Mouse (Mus musculus) urinary bladder, postnatal 36 days (tissue): ENCODE measurements around the gene Stat1.
A peak's percentile ranks its signal among the peaks of the same experiment; 100 is the strongest.

ENCODE experiments used
- DNase-seq, 2 experiments: peaks; one replicate each; pipeline ENCODE4 v3.0.0; 2022; ENCODE audit warnings: low spot score in 2 of 2, mixed read lengths in 1 of 2

Gene Stat1

GRCm38 (mm10) chr1:52118860-52119591, at the start of gene Stat1:
TSS of gene Stat1 (plus strand) at chr1:52119440.
- peak; percentile 78 to 85 for DNase-seq

- DNase-seq = no peak
These were observed 39.4 kb upstream of the Stat1 start for GRCm38 (mm10) chr1:52079724-52080367.

- DNase-seq = no peak
These were observed 38.9 kb upstream of the Stat1 start for GRCm38 (mm10) chr1:52080375-52080774.

GRCm38 (mm10) chr1:52086236-52086635, 33.0 kb upstream of the Stat1 start:
- no peak for DNase-seq

GRCm38 (mm10) chr1:52087128-52087527, 32.1 kb upstream of the Stat1 start:
- DNase-seq = no peak

GRCm38 (mm10) chr1:52088634-52089033, 30.6 kb upstream of the Stat1 start:
- peak in 1 of 2 experiments; percentile 20 for DNase-seq

GRCm38 (mm10) chr1:52098618-52099232, 20.5 kb upstream of the Stat1 start:
- DNase-seq = no peak

- DNase-seq = no peak
These were observed 18.7 kb upstream of the Stat1 start for GRCm38 (mm10) chr1:52100496-52100895.

- DNase-seq = no peak
These were observed 16.4 kb upstream of the Stat1 start for GRCm38 (mm10) chr1:52102795-52103194.

GRCm38 (mm10) chr1:52107206-52107605, 12.0 kb upstream of the Stat1 start:
- DNase-seq = no peak

- DNase-seq = no peak
These were observed 8.0 kb upstream of the Stat1 start for GRCm38 (mm10) chr1:52111217-52111616.

- no peak for DNase-seq
These were observed 6.9 kb upstream of the Stat1 start for GRCm38 (mm10) chr1:52112301-52112700.

GRCm38 (mm10) chr1:52113067-52113665, 6.1 kb upstream of the Stat1 start:
- peak in 1 of 2 experiments; percentile 12 for DNase-seq

- peak; percentile 97 to 98 for DNase-seq
These were observed 5.6 kb upstream of the Stat1 start for GRCm38 (mm10) chr1:52113666-52114069.

GRCm38 (mm10) chr1:52116441-52116840, 2.8 kb upstream of the Stat1 start:
- no peak for DNase-seq

GRCm38 (mm10) chr1:52117777-52118176, 1.5 kb upstream of the Stat1 start:
- DNase-seq = no peak

- peak in 1 of 2 experiments; percentile 17 for DNase-seq
These were observed 451 bp downstream of the Stat1 start for GRCm38 (mm10) chr1:52119691-52120090.

GRCm38 (mm10) chr1:52120191-52120590, 951 bp downstream of the Stat1 start:
- DNase-seq = no peak

- no peak for DNase-seq
These were observed 1.8 kb downstream of the Stat1 start for GRCm38 (mm10) chr1:52121052-52121451.

GRCm38 (mm10) chr1:52124818-52125217, 5.6 kb downstream of the Stat1 start:
- DNase-seq = no peak

GRCm38 (mm10) chr1:52127350-52127749, 8.1 kb downstream of the Stat1 start:
- DNase-seq = no peak

GRCm38 (mm10) chr1:52129794-52130193, 10.6 kb downstream of the Stat1 start:
- no peak for DNase-seq
